Mouse (Mus musculus) thymus, adult 2 months (tissue): Measurements from ENCODE around the gene 2310003L06Rik. TPM values are rescaled to one million over a fixed set of nuclear protein-coding genes. Genes with fewer than 3 reads are reported as not detected.

Experiments used
- DNase-seq: peaks from one replicate; pipeline ENCODE4 v3.0.0; 2021
- H3K27ac ChIP-seq: fragments of 200-500 bp; 2 replicates; pipeline ENCODE4 v1.5.1; 2012; ENCODE audit warnings: low read length, control low read depth; ENCODE audit not compliant: control insufficient read depth, insufficient read depth
- H3K27me3 ChIP-seq: fragments of 200-500 bp; 2 replicates; pipeline ENCODE4 v1.6.1; 2012; ENCODE audit warnings: mild to moderate bottlenecking, low read length, moderate library complexity, mixed read lengths; ENCODE audit not compliant: control insufficient read depth, insufficient read depth
- H3K36me3 ChIP-seq: fragments of 200-500 bp; 2 replicates; pipeline ENCODE4 v1.6.1; 2012; ENCODE audit warnings: mild to moderate bottlenecking, low read length, moderate library complexity; ENCODE audit not compliant: control insufficient read depth, insufficient read depth
- H3K4me1 ChIP-seq: fragments of 200-500 bp; replicated peaks from 2 replicates; pipeline ENCODE4 v1.6.1; 2012; ENCODE audit warnings: low read length; ENCODE audit not compliant: control insufficient read depth, insufficient read depth
- H3K4me3 ChIP-seq: fragments of 200-500 bp; 2 replicates; pipeline ENCODE4 v1.5.1; 2012; ENCODE audit warnings: mild to moderate bottlenecking, low read length, control low read depth, moderate library complexity; ENCODE audit not compliant: control insufficient read depth, insufficient read depth
- CTCF ChIP-seq: fragments of 200-500 bp; IDR thresholded peaks from 2 replicates; pipeline ENCODE4 v1.5.1; 2012; ENCODE audit warnings: mild to moderate bottlenecking, control low read depth, low read length, moderate library complexity, borderline replicate concordance; ENCODE audit not compliant: control insufficient read depth, poor library complexity, insufficient read depth; ENCODE audit errors: extremely low read depth
- POLR2A ChIP-seq: fragments of 200-500 bp; IDR thresholded peaks from 2 replicates; pipeline ENCODE4 v1.6.1; 2012; ENCODE audit warnings: mild to moderate bottlenecking, low read length, control low read depth, moderate library complexity; ENCODE audit not compliant: control insufficient read depth, poor library complexity, insufficient read depth; ENCODE audit errors: extremely low read depth
- WGBS: fragments of 180-500 bp; shearing (Covaris S2); methylation state at CpG from one replicate; pipeline ENCODE4 v1.1.7; 2018; 5-methylcytosine and 5-hydroxymethylcytosine counted together
- polyA plus RNA-seq: library from polyadenylated mRNA; depleted of rRNA; stranded (reverse); fragments of >200 nt; gene quantifications from 2 replicates; pipeline ENCODE4 v1.2.3, GENCODE M21; 2012; rRNA removed

The 2310003L06Rik gene
- polyA plus RNA-seq: not detected in 2 replicates

DNA sequence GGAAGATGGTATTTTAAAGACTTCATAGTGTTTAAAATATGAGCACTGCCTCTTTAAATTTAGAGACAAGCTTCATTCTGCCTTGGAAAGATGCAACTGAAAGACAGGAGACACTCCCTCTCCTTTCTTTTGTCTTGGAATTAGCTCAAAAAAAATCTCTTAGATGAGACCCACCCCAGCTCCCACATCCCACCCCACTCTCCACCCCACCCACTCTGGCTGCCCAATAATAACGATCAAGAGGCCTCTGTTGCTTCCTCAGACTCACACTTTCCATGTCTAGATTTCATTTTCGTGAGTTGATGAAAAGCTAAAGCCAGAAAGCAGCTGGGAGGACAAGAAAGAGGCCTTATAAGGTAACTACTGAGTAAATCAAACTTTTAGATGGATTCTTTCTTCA is at the start of gene 2310003L06Rik, which contains the start of gene Gm28434:
Gene 2310003L06Rik, plus strand, starts transcription at position 259 of the 400 bp plus-strand sequence.
Gene Gm28434, plus strand, starts transcription at position 317 of the 400 bp plus-strand sequence.
- Histone ChIP-seq H3K27ac (no peak within 1 kb of the TSS), H3K36me3 (no peaks in the 10 kb centered on the region), H3K4me1 (no peaks in the 10 kb centered on the region), H3K4me3 (no peak within 1 kb of the TSS), H3K27me3 (no peaks in the 10 kb centered on the region)
- TF ChIP-seq POLR2A (no peak), CTCF (no peak)
- 54% methylated on average over 2 of the region's 2 CpGs for WGBS
- no peak for DNase-seq

DNA sequence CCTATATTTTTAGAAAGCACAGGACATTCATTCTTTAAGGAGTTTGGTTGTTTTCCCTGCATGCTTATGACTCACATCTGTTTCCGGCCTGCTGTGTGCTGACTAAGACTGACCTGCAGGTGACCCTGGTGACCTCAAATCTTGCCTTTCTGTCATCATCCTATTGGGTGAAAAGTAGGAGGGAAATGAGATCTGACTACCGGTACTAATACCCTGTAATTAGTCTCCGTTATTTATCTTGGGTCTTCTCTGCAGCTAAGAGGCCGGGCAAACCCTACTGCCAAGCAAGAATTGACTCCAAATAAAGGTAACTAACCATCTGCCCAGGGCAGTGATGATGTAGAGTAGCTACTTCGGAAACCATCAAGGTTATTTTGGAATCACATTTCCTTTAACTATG is 43.9 kb upstream of the 2310003L06Rik start, which contains the start of gene Csn3:
Gene Csn3, plus strand, starts transcription at position 208 of the 400 bp plus-strand sequence.
- Histone ChIP-seq H3K4me1 (no peaks in the 10 kb centered on the region), H3K36me3 (no peaks in the 10 kb centered on the region), H3K27ac (no peak within 1 kb of the TSS), H3K4me3 (no peak within 1 kb of the TSS), H3K27me3 (no peaks in the 10 kb centered on the region)
- TF ChIP-seq POLR2A (no peak), CTCF (no peak)
- DNase-seq: no peak
- WGBS: 63% methylated on average over 5 of the region's 5 CpGs

DNA sequence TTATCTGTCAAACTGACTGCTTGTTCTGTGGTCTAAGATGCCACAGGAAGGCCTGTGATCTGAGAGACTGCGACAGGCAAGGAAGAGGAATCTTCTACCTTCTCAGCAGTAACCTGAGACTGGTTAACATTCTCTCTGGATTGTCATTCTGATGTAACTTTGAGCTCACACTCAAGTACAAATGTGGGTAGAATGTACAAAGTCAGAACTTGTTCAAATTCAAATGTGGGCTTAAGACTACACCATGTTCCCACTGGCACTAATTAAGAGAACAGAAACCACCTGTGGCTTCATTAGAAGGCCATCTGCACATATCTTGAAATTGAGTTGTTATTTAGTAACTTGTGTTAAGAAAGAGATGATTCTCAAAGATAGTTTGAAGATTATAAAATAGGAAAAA is 37.7 kb upstream of the 2310003L06Rik start:
- H3K27me3 ChIP-seq: no peaks in the 10 kb centered on the region
- no peak overlapping the region for H3K4me3 ChIP-seq
- TF ChIP-seq POLR2A (no peak), CTCF (no peak)
- no peak overlapping the region for H3K27ac ChIP-seq
- 60% methylated on average over 1 of the region's 1 CpGs for WGBS
- no peak for DNase-seq
- no peaks in the 10 kb centered on the region for H3K36me3 ChIP-seq
- no peaks in the 10 kb centered on the region for H3K4me1 ChIP-seq

DNA sequence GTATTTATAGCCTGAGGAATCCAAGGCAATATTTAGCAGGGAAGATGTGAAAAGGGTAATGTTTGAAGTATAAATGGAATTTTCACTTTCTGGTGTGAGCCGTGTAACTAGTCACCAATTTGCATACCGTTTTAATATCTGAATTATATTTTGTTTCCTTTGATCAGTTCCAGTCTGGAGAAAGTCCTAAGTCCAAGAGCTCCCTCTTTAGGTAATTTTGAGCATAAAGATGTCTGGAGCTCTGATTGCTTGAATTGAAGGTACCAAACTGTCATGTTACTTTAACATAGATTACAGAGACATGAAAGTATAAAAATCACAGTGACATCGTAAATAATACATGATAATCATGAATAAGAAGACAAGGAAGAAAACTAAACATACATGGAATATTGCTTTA is 28.5 kb upstream of the 2310003L06Rik start:
- Histone ChIP-seq H3K4me3 (no peak overlapping the region), H3K36me3 (no peaks in the 10 kb centered on the region), H3K27me3 (no peaks in the 10 kb centered on the region), H3K4me1 (no peaks in the 10 kb centered on the region), H3K27ac (no peak overlapping the region)
- WGBS: 60% methylated on average over 3 of the region's 3 CpGs
- DNase-seq: no peak
- no peak for TF ChIP-seq POLR2A
- TF ChIP-seq CTCF: no peak

DNA sequence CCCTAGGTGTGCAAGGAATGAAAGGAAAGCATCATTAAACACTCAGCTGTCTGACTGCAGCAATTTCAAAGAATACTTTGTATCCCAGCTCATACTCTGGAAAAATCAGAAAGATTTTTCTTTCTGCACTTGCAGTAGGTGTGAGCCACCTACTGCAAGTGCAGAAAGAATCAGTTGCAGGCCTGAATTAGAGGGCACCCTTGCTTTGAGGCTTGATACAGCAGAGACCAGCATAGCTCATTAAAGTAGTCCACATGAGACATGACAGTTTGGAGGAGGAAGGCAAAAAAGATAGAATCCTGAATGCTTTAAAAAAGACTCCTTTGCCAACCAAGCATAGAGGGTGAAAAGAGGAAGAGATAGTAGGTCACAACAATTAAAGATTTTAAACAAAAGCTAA is 26.7 kb upstream of the 2310003L06Rik start:
- Histone ChIP-seq H3K4me3 (no peak overlapping the region), H3K36me3 (no peaks in the 10 kb centered on the region), H3K27ac (no peak overlapping the region), H3K4me1 (no peaks in the 10 kb centered on the region), H3K27me3 (no peaks in the 10 kb centered on the region)
- no peak for DNase-seq
- TF ChIP-seq POLR2A (no peak), CTCF (no peak)

DNA sequence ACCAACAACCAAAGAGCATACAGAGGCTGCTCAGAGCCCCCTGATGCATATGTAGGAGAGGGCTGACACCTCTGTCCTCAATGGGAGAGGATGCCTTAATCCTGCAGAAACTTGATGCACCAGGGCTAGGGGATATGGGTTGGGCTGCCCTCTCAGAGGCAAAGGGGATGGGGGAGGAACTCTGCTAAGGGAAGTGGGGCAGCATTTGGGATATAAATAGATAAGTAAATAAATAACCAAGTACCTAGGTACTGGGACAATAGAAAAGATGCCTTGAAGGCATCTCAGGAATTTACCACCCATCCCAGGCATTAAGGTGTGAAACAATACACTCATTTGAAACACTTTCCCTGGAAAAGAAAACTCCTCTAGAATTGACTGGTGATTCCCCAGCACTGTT is 17.4 kb upstream of the 2310003L06Rik start:
- TF ChIP-seq CTCF (no peak), POLR2A (no peak)

DNA sequence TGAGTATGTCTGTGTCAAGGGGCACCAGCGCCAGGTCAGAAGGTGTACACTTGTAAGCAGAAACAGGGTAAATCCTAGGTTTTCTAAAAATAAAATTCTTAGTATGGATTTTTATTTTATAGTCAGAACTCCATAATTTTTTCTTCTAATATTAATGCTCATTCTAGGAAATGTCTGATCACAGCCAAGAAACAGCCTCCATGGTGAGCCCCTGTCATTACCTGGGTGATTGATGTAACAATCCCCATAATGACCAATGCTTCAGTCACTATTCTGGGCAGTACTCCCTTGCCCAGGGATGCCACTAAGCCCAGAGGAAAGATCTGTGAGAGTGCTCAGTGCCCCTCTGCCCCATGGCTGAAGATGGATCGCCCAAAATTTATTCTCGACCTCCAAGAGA is 9.9 kb downstream of the 2310003L06Rik start, which contains the start of gene Cabs1:
Gene Cabs1, plus strand, starts transcription at position 301 of the 400 bp plus-strand sequence.
- TF ChIP-seq CTCF (no peak), POLR2A (no peak)
- DNase-seq: no peak
- WGBS: 90% methylated on average over 3 of the region's 3 CpGs
- Histone ChIP-seq H3K36me3 (no peaks in the 10 kb centered on the region), H3K27ac (no peak within 1 kb of the TSS), H3K4me1 (no peaks in the 10 kb centered on the region), H3K4me3 (no peak within 1 kb of the TSS), H3K27me3 (no peaks in the 10 kb centered on the region)

More for the DNA sequence above, 17.4 kb upstream of the 2310003L06Rik start:
- H3K4me1 ChIP-seq: no peaks in the 10 kb centered on the region
- H3K27me3 ChIP-seq: no peaks in the 10 kb centered on the region
- no peak overlapping the region for H3K27ac ChIP-seq
- H3K36me3 ChIP-seq: no peaks in the 10 kb centered on the region
- no peak for DNase-seq
- no peak overlapping the region for H3K4me3 ChIP-seq
